Mouse (Mus musculus) yolk sac, embryonic 10.5 days (tissue): ENCODE measurements around the gene Runx1.

Source experiments
- DNase-seq: peaks from one replicate; pipeline ENCODE4 v3.0.0-alpha.2; 2017; ENCODE audit warnings: low spot score

Gene Runx1

GRCm38 (mm10) chr16:92825204-92825843 is 625 bp downstream of the Runx1 start:
- no peak for DNase-seq

- no peak for DNase-seq
Observed at GRCm38 (mm10) chr16:92824723-92825203, 1.2 kb downstream of the Runx1 start.

- DNase-seq = no peak
Observed at GRCm38 (mm10) chr16:92824003-92824722, 1.8 kb downstream of the Runx1 start.

GRCm38 (mm10) chr16:92823381-92823862 is 2.5 kb downstream of the Runx1 start:
- no peak for DNase-seq

GRCm38 (mm10) chr16:92822676-92823075 is 3.3 kb downstream of the Runx1 start:
- DNase-seq = no peak

- DNase-seq = no peak
Observed at GRCm38 (mm10) chr16:92821938-92822629, 3.9 kb downstream of the Runx1 start.

GRCm38 (mm10) chr16:92821596-92821937 is 4.4 kb downstream of the Runx1 start:
- no peak for DNase-seq

GRCm38 (mm10) chr16:92820451-92820850 is 5.5 kb downstream of the Runx1 start:
- no peak for DNase-seq

GRCm38 (mm10) chr16:92818480-92819269 is 7.3 kb downstream of the Runx1 start:
- DNase-seq = no peak

GRCm38 (mm10) chr16:92816092-92816491 is 9.9 kb downstream of the Runx1 start:
- DNase-seq = no peak

- no peak for DNase-seq
Observed at GRCm38 (mm10) chr16:92815195-92815527, 10.8 kb downstream of the Runx1 start.

- no peak for DNase-seq
Observed at GRCm38 (mm10) chr16:92814366-92815194, 11.4 kb downstream of the Runx1 start.

GRCm38 (mm10) chr16:92812405-92812804 is 13.5 kb downstream of the Runx1 start:
- peak; percentile 59 for DNase-seq

- DNase-seq = no peak
Observed at GRCm38 (mm10) chr16:92810568-92811240, 15.2 kb downstream of the Runx1 start.

GRCm38 (mm10) chr16:92807772-92808171 is 18.2 kb downstream of the Runx1 start:
- no peak for DNase-seq

- no peak for DNase-seq
Observed at GRCm38 (mm10) chr16:92803076-92803580, 22.8 kb downstream of the Runx1 start.

- no peak for DNase-seq
Observed at GRCm38 (mm10) chr16:92801567-92801966, 24.4 kb downstream of the Runx1 start.

GRCm38 (mm10) chr16:92800845-92801244 is 25.1 kb downstream of the Runx1 start:
- no peak for DNase-seq

- no peak for DNase-seq
Observed at GRCm38 (mm10) chr16:92799940-92800339, 26.0 kb downstream of the Runx1 start.

GRCm38 (mm10) chr16:92794197-92794596 is 31.8 kb downstream of the Runx1 start:
- DNase-seq = no peak
